Mouse (Mus musculus) neutrophil, adult 59 days (primary cell): ENCODE results near the gene Slc12a5. TPM values are rescaled to one million over a fixed set of nuclear protein-coding genes. Genes with fewer than 3 reads are reported as not detected.

Source experiments
- total RNA-seq, 2 experiments: library from RNA; stranded (reverse); gene quantifications; 1 replicate in 1 of 2; 2 replicates in 1 of 2; pipeline ENCODE4 v1.2.4; 2023

Gene Slc12a5
- 1 to 10 TPM; 5.8 to 7.0 TPM for total RNA-seq

GRCm38 (mm10) chr2:164960716-164961441 is at the start of gene Slc12a5:
TSS of gene Slc12a5 (plus strand) at chr2:164960802.

GRCm38 (mm10) chr2:164911086-164912048 is 49.2 kb upstream of the Slc12a5 start, which contains the start of gene Zfp335:
TSS of gene Zfp335 (minus strand) at chr2:164911757.

GRCm38 (mm10) chr2:164940140-164940830 is 20.3 kb upstream of the Slc12a5 start, which contains the start of gene Mmp9:
TSS of gene Mmp9 (plus strand) at chr2:164940780.

GRCm38 (mm10) chr2:165034131-165035057 is 73.8 kb downstream of the Slc12a5 start, which contains the start of gene Ncoa5:
TSS of gene Ncoa5 (minus strand) at chr2:165034867.

Other genes starting within 250 kb of the Slc12a5 start
- not detected for gene Spint5, start 245.5 kb upstream of the Slc12a5 start, total RNA-seq
- not detected for gene Wfdc3, start 214.9 kb upstream of the Slc12a5 start, total RNA-seq
- gene Dnttip1, start 214.8 kb upstream of the Slc12a5 start, total RNA-seq, result 10 to 100 TPM; 32.0 to 40.8 TPM
- 100 to 1,000 TPM; 109 to 112 TPM for gene Ube2c, start 190.9 kb upstream of the Slc12a5 start, total RNA-seq
- gene Tnnc2, start 180.8 kb upstream of the Slc12a5 start, total RNA-seq, result not detected
- 1 to 10 TPM; 2.9 to 3.7 TPM for gene Snx21, start 175.0 kb upstream of the Slc12a5 start, total RNA-seq
- 10 to 100 TPM; 47.9 to 53.1 TPM for gene Acot8, start 155.9 kb upstream of the Slc12a5 start, total RNA-seq
- 1 to 10 TPM; 3.1 to 3.2 TPM for gene Zswim3, start 155.7 kb upstream of the Slc12a5 start, total RNA-seq
- 1 to 10 TPM; 3.2 to 5.0 TPM for gene Zswim1, start 138.1 kb upstream of the Slc12a5 start, total RNA-seq
- not detected for gene Spata25, start 132.3 kb upstream of the Slc12a5 start, total RNA-seq
- gene Ctsa, start 127.9 kb upstream of the Slc12a5 start, total RNA-seq, result 100 to 1,000 TPM; 141 to 211 TPM
- gene Neurl2, start 127.3 kb upstream of the Slc12a5 start, total RNA-seq, result 1 to 10 TPM; 1.7 to 3.7 TPM
- gene Pltp, start 103.1 kb upstream of the Slc12a5 start, total RNA-seq, result 1 to 10 TPM; 5.4 to 5.7 TPM
- 10 to 100 TPM; 55.4 to 63.3 TPM for gene Pcif1, start 81.5 kb upstream of the Slc12a5 start, total RNA-seq
- 10 to 100 TPM; 31.0 TPM for gene Zfp335, start 49.0 kb upstream of the Slc12a5 start, total RNA-seq
- 1,000 to 10,000 TPM; 1,995 to 2,087 TPM for gene Mmp9, start 20.0 kb upstream of the Slc12a5 start, total RNA-seq
- gene Ncoa5, start 74.1 kb downstream of the Slc12a5 start, total RNA-seq, result 10 to 100 TPM; 17.1 to 22.2 TPM
- gene Cd40, start 94.8 kb downstream of the Slc12a5 start, total RNA-seq, result 1 to 10 TPM; 5.8 to 8.5 TPM
- not detected for gene 1700025C18Rik, start 129.9 kb downstream of the Slc12a5 start, total RNA-seq